Mouse (Mus musculus): ENCODE data around the gene Fbp2. TPM values are rescaled to one million over a fixed set of nuclear protein-coding genes. Genes with fewer than 3 reads are reported as not detected.
A peak's percentile ranks its signal among the peaks of the same experiment; 100 is the strongest.

The Fbp2 gene
- total RNA-seq (2021) = under 1 TPM in 1 of 2 experiments, not detected in 1; 0.79 TPM

- intact Hi-C loops (cut with DNase I) = loop anchor here (10.0 kb wide), 2 partner anchors 233 to 393 kb away; partner anchors contain the start of genes 6720489N17Rik and Gm49359
- no peak for DNase-seq
Measured at GRCm38 (mm10) chr13:62857941-62858915, at the start of gene Fbp2. Gene Fbp2, minus strand, starts transcription at chr13:62858422.

DNA sequence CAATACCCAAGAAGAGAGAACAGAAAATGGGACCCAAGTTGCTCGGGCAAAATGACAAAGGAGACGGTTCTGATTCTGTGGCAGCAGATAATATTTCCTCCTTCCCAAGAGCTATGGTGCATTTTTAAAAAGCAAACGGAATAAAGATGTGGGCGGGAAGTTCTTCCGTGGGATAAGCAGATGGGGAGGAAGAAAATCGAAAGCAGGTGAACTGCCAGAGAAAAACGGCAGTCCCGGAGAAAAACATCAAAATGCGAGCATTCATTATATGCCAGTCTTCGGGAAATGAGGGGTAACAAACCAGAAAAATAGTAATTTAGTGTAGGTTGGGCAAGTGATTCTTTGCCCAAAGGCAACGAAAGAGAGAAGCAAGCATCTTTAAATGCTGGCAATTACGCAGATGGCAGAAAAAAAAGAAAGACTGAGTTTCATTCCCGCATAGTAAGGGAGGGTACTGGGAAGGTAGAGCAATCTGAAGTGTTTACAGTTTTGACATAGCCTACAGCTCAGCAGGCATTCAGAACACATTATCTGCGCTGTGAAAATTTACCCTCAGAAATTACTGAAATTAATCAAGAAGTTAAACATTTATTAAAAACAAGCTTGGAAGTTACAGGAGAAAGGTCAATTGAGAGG lies 49.4 kb upstream of the Fbp2 start:
- no peak for DNase-seq

DNA sequence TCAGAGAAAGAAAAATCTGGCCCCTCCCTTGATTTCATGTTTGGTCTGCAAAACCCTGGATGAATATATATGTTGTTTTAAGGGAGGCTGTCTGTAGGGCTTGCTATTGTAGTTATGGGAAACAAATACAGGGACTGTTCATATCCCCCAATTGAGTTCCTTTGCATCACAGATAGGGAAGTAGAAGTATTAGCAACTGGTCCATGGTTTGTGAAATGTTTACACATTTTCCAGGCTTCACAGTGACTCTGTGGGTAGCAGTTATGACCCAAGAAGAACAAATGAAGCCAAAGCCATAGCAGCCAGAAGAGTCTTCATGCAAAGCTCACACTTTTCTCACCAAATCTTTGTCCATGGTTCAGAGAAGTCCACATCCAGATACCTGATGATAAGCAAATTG lies 42.9 kb upstream of the Fbp2 start:
- intact Hi-C loops (cut with DNase I) = no loop called here
- no peak for DNase-seq

More for the DNA sequence above, 49.4 kb upstream of the Fbp2 start:
- intact Hi-C loops (cut with DNase I) = no loop called here

- peak; percentile 31 for DNase-seq
- intact Hi-C loops (cut with DNase I) = no loop called here
Measured at GRCm38 (mm10) chr13:62897927-62898646, 39.9 kb upstream of the Fbp2 start.

- intact Hi-C loops (cut with DNase I) = no loop called here
Measured at GRCm38 (mm10) chr13:62893044-62893842, 35.0 kb upstream of the Fbp2 start.

DNA sequence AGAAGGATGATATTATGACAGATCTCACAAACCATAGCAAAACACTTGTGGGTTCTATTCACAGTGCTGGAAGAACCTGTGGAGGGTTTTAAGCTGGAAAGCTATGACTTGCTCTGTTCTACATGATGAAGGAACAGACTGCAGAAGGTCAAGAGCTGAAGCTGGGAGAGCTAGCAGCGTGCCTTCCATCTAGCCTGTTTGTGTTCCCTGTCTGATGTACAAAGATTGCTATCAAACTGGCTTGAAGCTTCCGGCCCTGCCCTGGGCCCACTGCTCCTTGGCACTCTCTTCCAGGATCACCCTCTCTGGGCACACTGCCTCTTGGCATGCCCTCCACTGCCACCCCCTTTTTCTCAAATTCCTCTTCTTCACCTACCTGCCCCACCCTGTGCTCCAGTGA lies 31.1 kb upstream of the Fbp2 start:
- intact Hi-C loops (cut with DNase I) = no loop called here
- DNase-seq = no peak

More at GRCm38 (mm10) chr13:62893044-62893842, 35.0 kb upstream of the Fbp2 start:
- DNase-seq = no peak

DNA sequence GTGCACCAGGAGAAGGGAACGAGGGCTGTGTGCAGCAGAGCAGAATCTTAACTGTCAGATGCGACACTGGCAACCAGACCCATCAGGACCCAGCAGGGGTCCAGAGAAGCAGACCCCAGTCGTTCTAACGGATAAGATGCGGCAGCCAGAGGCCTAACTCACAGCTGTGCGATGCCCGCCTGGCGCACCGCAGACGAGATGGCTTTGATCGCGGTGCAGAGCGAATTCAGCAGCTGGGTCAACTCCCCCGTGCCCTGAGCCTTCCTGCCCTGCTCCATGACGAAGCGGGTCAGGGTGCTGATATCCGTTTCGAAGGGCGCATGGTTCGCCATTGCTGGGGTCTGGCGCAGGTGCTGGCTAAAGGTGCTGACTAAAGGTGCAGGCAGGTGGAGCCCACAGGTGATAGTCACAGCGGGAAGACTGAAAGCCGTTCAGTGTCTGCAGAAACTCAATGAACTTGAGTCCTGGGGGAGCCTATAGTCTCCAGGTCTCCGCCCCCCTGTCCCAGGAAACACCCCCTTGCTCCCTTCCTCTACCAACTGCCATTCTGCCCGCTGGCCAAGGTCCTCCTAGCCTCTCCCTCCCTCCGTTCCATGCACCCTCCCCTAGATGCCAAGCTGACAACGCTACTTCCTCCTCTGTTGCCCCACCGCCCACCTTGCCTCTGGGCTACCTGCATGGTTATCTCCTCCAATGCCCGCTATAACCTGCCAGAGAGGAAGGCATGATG lies 29.7 kb upstream of the Fbp2 start, which contains the start of gene Fbp1:
TSS of gene Fbp1 (minus strand) at position 571 of the 730 bp plus-strand sequence.
- intact Hi-C loops (cut with DNase I) = no loop called here
- peak; percentile 44 for DNase-seq

DNA sequence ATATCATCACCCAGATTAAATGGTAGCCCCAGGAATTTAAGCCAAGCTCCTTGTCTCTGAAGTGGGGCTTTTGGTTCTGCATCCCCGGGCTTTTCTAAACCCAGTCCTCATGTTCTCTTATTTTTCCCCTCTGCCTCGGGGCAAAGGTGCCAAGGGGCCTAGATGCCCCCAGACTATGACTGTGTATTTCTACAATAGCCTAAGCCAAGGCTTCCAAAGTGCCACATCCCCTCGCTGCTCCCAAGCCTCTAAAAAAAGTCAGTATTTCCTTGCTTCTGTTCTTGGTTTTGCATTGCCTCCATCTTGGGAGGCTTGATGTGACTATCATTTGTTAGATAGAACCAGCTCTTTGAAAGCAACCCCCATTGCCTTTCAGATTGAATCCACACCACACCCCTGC lies 26.3 kb upstream of the Fbp2 start:
- intact Hi-C loops (cut with DNase I) = no loop called here

GRCm38 (mm10) chr13:62883925-62884324 lies 25.7 kb upstream of the Fbp2 start:
- intact Hi-C loops (cut with DNase I) = no loop called here
- no peak for DNase-seq

More for the DNA sequence above, 26.3 kb upstream of the Fbp2 start:
- DNase-seq = no peak

DNA sequence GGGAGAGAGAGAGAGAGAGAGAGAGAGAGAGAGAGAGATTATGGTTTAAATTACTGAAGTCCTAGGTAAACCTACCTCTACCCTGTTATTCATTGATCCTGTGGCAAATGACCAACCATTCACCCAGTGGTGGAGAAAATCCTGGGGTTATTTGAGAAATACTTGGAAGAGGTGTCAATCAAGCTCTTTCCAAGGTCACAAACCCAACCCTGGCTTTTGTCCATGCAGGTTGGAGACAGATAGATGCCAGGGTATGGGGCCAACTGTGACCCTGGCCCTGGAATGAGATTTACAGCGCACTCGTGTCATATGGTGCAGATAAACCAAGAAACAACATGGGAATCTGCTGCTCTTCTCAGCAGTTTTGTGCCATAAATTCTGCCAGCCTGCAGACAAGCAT lies 25.2 kb upstream of the Fbp2 start:
- no peak for DNase-seq
- intact Hi-C loops (cut with DNase I) = no loop called here

DNA sequence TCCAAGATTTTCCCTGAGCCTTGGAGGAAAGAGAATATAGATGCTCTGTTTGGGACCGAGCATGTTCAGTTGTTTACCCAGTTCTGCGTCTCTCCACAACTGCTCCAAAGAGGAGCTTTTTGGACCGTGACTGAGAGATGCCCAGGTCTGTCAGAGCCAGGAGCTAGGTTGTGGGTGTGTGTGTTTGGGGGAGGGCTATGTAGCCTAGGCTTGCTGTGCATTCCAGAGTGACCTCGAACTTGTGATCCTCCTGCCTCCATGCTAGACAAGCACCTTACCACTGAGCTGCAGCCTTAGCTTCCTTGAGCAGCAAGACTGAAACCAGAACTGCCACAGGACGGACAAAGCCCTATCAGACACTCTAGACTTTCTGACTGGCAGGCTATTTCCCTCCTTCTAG lies 24.6 kb upstream of the Fbp2 start:
- no peak for DNase-seq
- intact Hi-C loops (cut with DNase I) = no loop called here

DNA sequence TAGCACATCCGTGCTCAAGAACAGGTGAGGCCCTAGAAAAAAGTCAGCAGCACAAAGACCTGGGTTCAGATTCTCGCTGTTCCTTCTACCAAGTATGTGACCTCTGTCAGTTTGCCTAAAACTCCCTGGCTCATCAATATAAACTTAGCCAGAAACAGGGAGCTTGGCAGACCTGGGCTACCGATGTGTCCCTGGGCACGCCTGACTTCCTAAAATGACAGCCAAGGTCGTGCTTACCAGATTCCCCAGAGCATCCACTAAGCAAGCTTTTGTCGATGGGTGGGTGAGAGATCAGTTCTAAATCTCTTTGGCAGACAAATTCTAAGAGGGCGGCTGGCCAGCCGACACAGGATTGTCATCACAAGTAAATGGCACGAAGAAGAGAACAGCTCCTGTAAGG lies 23.1 kb upstream of the Fbp2 start:
- no peak for DNase-seq

GRCm38 (mm10) chr13:62879831-62880615 lies 21.8 kb upstream of the Fbp2 start:
- intact Hi-C loops (cut with DNase I) = no loop called here
- no peak for DNase-seq

More for the DNA sequence above, 23.1 kb upstream of the Fbp2 start:
- intact Hi-C loops (cut with DNase I) = no loop called here

GRCm38 (mm10) chr13:62879411-62879810 lies 21.2 kb upstream of the Fbp2 start:
- intact Hi-C loops (cut with DNase I) = no loop called here
- DNase-seq = no peak

DNA sequence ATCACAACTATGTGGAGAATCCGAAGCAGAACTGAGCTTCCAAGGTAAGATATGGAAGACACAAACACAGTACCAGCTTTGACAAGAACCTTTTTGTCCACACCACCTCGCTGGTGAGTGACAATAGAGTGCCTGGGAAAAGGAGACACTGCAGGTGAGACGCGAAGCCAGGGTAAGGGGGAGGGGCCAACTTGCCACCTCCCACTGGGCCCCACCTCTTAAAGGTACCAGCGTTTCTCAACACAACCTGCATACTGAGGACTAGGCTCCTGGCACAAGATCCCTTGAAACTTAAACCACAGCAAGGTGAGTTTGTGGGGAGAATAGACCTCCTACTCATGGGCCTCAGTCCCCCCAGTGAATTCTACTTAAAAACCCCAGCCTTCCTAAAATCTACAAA lies 19.0 kb upstream of the Fbp2 start:
- intact Hi-C loops (cut with DNase I) = no loop called here
- DNase-seq = no peak

- DNase-seq = no peak
- intact Hi-C loops (cut with DNase I) = no loop called here
Measured at GRCm38 (mm10) chr13:62876111-62876510, 17.9 kb upstream of the Fbp2 start.

GRCm38 (mm10) chr13:62872252-62872651 lies 14.0 kb upstream of the Fbp2 start:
- intact Hi-C loops (cut with DNase I) = no loop called here
- no peak for DNase-seq

GRCm38 (mm10) chr13:62870605-62871004 lies 12.4 kb upstream of the Fbp2 start:
- no peak for DNase-seq
- intact Hi-C loops (cut with DNase I) = no loop called here

DNA sequence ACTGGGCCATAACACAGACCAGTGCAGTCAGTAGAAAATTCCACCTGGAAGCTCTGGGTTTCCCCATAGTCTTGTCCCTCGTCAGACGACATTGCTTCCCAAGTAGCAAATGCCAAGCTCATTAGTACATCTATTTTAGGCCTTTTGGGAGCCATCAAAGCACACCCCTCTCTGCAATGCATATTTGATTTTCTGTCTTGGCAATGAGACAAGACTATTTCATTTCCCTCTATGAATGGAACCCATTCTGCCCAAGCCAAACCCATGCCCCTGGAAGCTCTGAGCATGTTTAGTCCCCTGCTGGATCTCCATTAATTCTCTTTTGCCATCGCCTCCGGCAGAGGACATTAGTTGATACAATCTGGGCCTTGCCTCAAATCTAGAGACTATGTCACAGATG lies 8.6 kb upstream of the Fbp2 start:
- peak; percentile 52 for DNase-seq
- intact Hi-C loops (cut with DNase I) = no loop called here

All from left cerebral cortex, postnatal 4 days (tissue).